Mouse (Mus musculus) lung, embryonic 16.5 days (tissue): ENCODE data around the gene Krtap16-1. TPM values are rescaled to one million over a fixed set of nuclear protein-coding genes. Genes with fewer than 3 reads are reported as not detected.

ENCODE experiments used
- ATAC-seq: fragments of 200-750 bp; cut with Nextera tagmentation; 2 replicates; pipeline ENCODE4 v1.8.0; 2017; ENCODE audit warnings: low read depth, mild to moderate bottlenecking, moderate library complexity
- H3K27ac ChIP-seq: fragments of 300-500 bp; sonication (generic); 2 replicates; pipeline ENCODE4 v1.5.1; 2014; ENCODE audit warnings: mild to moderate bottlenecking, control low read depth, low read length
- H3K27me3 ChIP-seq: fragments of 300-500 bp; sonication (generic); 2 replicates; pipeline ENCODE4 v1.6.1; 2014; ENCODE audit warnings: low read depth, low read length, mixed read lengths; ENCODE audit not compliant: control insufficient read depth, insufficient read depth
- H3K36me3 ChIP-seq: fragments of 300-500 bp; sonication (generic); 2 replicates; pipeline ENCODE4 v1.6.1; 2014; ENCODE audit warnings: low read length; ENCODE audit not compliant: control insufficient read depth, insufficient read depth
- H3K4me1 ChIP-seq: fragments of 300-500 bp; sonication (generic); replicated peaks from 2 replicates; pipeline ENCODE4 v1.6.1; 2014; ENCODE audit warnings: low read length, mixed read lengths; ENCODE audit not compliant: control insufficient read depth, insufficient read depth
- H3K4me2 ChIP-seq: fragments of 300-500 bp; sonication (generic); 2 replicates; pipeline ENCODE4 v1.6.1; 2014; ENCODE audit warnings: low read depth, low read length, control low read depth
- H3K4me3 ChIP-seq: fragments of 300-500 bp; sonication (generic); 2 replicates; pipeline ENCODE4 v1.5.1; 2014; ENCODE audit warnings: mild to moderate bottlenecking, low read length, control low read depth
- H3K9ac ChIP-seq: fragments of 300-500 bp; sonication (generic); 2 replicates; pipeline ENCODE4 v1.6.1; 2014; ENCODE audit warnings: low read length, control low read depth
- H3K9me3 ChIP-seq: fragments of 300-500 bp; sonication (generic); 2 replicates; pipeline ENCODE4 v1.6.1; 2016; ENCODE audit warnings: low read length; ENCODE audit not compliant: control insufficient read depth
- WGBS: fragments of 180-500 bp; shearing (Covaris S2); extraction: QIAGEN DNeasy Blood & Tissue Kit; methylation state at CpG from one replicate; pipeline ENCODE4 v1.1.7; 2014; 5-methylcytosine and 5-hydroxymethylcytosine counted together
- polyA plus RNA-seq: library from polyadenylated mRNA; unstranded; fragments of >200 nt; fragmentation: Nextera tagmentation; extraction: Ambion mirVana; gene quantifications from 2 replicates; pipeline ENCODE4 v1.2.1, GENCODE M21; 2015

Krtap16-1 gene
- polyA plus RNA-seq: not detected in 2 replicates

DNA sequence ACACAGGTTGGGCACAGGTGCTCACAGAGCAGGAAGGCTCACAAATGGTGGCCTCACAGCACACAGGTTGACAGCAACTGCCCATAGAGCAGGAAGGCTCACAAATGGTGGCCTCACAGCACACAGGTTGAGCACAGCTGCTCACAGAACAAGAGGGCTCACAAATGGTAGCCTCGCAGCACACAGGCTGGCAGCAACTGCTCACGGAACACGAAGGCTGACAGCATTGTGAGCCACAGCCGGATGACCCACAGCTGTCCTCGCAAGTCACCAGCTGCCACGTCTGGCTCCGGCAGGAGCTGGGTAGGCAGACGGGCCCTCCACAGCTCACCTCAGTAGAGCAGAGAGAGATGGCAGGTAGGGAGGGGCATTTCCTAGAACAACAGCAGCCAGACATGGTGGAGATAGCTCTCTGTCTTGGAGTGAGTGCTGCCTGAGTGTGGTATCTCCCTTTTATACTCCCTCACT is at the start of gene Krtap16-1:
Krtap16-1 (minus strand) TSS at position 418 of the 468 bp plus-strand sequence.
- H3K36me3 ChIP-seq: no peaks in the 10 kb centered on the region
- no peak within 1 kb of the TSS for H3K4me3 ChIP-seq
- H3K9me3 ChIP-seq: no peaks in the 10 kb centered on the region
- H3K4me2 ChIP-seq: no peak within 1 kb of the TSS
- H3K27me3 ChIP-seq: no peaks in the 10 kb centered on the region; the same call in 1 of the 2 replicates
- no peak within 1 kb of the TSS for H3K9ac ChIP-seq
- H3K27ac ChIP-seq: no peak within 1 kb of the TSS
- ATAC-seq: no peak
- no peaks in the 10 kb centered on the region for H3K4me1 ChIP-seq
- 56% methylated on average over 8 of the region's 8 CpGs for WGBS

DNA sequence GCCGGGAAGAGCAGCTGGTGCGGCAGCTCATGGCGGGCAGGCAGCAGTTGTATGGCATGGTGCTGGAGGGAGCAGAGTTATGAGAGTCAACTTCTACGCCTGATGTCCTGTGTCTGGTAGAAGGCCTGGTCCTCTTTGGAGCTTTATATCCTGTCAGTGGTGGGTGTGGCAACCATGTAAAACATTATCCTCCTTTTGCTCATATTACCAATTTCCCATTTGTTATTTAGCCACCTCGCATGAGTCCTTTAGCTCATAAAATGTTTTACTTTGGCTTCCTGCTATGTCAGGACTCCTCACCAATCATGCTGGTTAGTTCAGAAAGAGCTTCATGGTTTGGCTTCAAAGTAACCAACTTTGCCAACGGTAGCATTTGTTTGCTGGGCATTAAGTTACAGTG is 43.4 kb upstream of the Krtap16-1 start, which contains the start of gene Krt33b:
Krt33b (minus strand) TSS at position 101 of the 400 bp plus-strand sequence.
- Histone ChIP-seq H3K9ac (no peak within 1 kb of the TSS), H3K4me2 (no peak within 1 kb of the TSS), H3K4me1 (no peaks in the 10 kb centered on the region), H3K27me3 (no peaks in the 10 kb centered on the region), H3K9me3 (no peaks in the 10 kb centered on the region), H3K4me3 (no peak within 1 kb of the TSS), H3K27ac (no peak within 1 kb of the TSS), H3K36me3 (no peaks in the 10 kb centered on the region)
- 83% methylated on average over 6 of the region's 6 CpGs for WGBS
- no peak for ATAC-seq

DNA sequence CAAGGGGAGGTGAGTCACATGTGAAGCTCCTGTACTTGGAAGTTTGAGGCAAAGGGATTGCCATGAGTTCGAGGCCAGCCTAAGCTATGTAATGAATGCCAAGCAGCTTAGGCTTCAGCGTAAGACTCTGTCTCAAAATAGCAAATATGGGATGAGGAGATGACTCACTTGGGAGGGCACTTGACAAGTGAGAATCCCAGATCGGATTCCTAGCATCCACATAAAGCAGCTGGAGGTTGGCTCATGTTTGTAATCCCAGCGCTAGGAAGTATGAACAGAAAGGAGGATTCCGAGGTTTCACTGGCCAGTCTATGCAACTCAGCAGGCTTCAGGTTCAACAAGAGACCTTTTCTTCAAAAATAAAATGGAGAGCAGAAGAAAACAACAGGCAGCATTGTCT is 35.0 kb upstream of the Krtap16-1 start:
- WGBS: 59% methylated on average over 5 of the region's 5 CpGs
- H3K27ac ChIP-seq: no peak overlapping the region
- H3K4me3 ChIP-seq: no peak overlapping the region
- H3K9ac ChIP-seq: no peak overlapping the region
- H3K36me3 ChIP-seq: no peaks in the 10 kb centered on the region
- no peaks in the 10 kb centered on the region for H3K27me3 ChIP-seq
- no peaks in the 10 kb centered on the region for H3K9me3 ChIP-seq
- H3K4me1 ChIP-seq: no peaks in the 10 kb centered on the region
- no peak for ATAC-seq
- H3K4me2 ChIP-seq: no peak overlapping the region

DNA sequence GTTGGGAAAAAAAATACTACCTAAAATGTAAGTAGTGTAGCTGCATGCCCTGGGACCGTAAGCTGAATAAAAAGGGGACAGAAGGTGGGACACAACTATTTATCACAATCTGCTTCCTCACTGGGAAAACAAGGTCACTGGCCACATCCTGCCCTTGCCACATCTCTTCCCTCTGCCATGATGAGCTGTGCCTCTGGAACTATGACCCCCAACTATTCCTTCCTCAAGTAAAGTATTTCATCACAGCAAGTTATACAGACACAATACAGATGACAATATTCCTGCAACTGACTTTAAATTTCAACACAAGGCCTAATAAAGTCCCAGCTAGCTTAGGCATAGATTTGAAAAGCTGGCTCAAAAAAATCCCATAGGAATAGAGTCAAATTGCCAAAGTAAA is 33.1 kb upstream of the Krtap16-1 start:
- no peak overlapping the region for H3K9ac ChIP-seq
- H3K27ac ChIP-seq: no peak overlapping the region
- H3K4me1 ChIP-seq: peaks cover 3% of the 10 kb centered on the region; the same call in 1 of the 2 replicates
- WGBS: 80% methylated on average over 1 of the region's 1 CpGs
- H3K9me3 ChIP-seq: no peaks in the 10 kb centered on the region
- no peak overlapping the region for H3K4me3 ChIP-seq
- no peak for ATAC-seq
- H3K36me3 ChIP-seq: no peaks in the 10 kb centered on the region
- no peaks in the 10 kb centered on the region for H3K27me3 ChIP-seq
- no peak overlapping the region for H3K4me2 ChIP-seq

DNA sequence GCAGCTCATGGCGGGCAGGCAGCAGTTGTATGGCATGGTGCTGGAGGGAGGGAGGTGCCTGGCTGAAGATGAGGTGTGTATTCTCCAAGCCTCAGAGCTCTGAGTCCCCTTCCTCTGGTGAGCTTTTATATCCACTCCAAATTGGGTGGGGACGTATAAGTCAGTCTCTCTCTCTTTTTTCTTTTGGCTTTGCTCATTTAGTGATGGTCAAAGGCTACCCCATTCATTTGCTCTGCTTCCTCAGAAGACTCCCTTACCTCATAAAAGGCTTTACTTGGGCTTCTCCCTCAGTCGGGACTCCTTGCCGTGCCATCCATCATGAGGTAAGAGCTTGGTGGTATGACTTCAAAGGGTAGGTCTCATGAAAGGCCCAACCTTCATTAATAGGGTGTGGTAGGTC is 29.7 kb upstream of the Krtap16-1 start, which contains the start of gene Krt33a:
Krt33a (minus strand) TSS at position 101 of the 400 bp plus-strand sequence.
- Histone ChIP-seq H3K9me3 (no peaks in the 10 kb centered on the region), H3K9ac (no peak within 1 kb of the TSS), H3K27me3 (no peaks in the 10 kb centered on the region), H3K4me2 (no peak within 1 kb of the TSS), H3K4me1 (peaks cover 3% of the 10 kb centered on the region; the same call in 1 of the 2 replicates), H3K27ac (no peak within 1 kb of the TSS), H3K4me3 (no peak within 1 kb of the TSS), H3K36me3 (no peaks in the 10 kb centered on the region)
- WGBS: 67% methylated on average over 4 of the region's 4 CpGs
- ATAC-seq: no peak

DNA sequence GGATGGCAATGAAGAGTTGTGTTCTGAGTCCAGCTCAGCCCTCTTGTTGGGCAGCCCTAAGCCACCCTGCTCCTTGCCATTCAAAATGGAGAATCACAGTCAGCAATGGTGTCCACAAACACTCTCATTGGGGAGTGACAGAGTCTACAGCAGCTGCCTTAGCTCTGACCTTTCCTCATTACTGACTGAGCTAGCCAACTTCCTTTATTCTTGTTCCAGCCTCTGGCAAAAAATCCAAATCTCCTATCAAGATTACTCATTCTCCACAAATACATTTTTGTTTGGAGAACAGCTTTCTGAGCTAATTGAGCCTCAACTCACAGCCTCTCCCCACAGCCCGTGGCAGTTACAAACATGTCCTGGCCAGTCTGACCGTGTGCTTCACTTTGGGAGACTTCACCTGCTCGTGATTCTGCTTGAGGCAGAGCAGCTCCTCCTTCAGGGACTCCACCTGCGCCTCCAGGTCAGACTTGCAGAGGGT is 27.3 kb upstream of the Krtap16-1 start:
- ATAC-seq: peak; percentile 84
- Histone ChIP-seq H3K4me1 (peaks cover 3% of the 10 kb centered on the region; the same call in 1 of the 2 replicates), H3K36me3 (no peaks in the 10 kb centered on the region), H3K9ac (peak overlapping the region; percentile 20; the same call in 1 of the 2 replicates), H3K4me3 (no peak overlapping the region), H3K27me3 (no peaks in the 10 kb centered on the region), H3K4me2 (no peak overlapping the region), H3K9me3 (no peaks in the 10 kb centered on the region), H3K27ac (peak overlapping the region; percentile 43)
- 33% methylated on average over 4 of the region's 4 CpGs for WGBS

- Histone ChIP-seq H3K9me3 (no peaks in the 10 kb centered on the region), H3K4me2 (no peak overlapping the region), H3K4me1 (peaks cover 3% of the 10 kb centered on the region; the same call in 1 of the 2 replicates), H3K36me3 (no peaks in the 10 kb centered on the region), H3K9ac (no peak overlapping the region), H3K4me3 (no peak overlapping the region), H3K27ac (no peak overlapping the region), H3K27me3 (no peaks in the 10 kb centered on the region)
- ATAC-seq: no peak
- 83% methylated on average over 5 of the region's 5 CpGs for WGBS
Measured at GRCm38 (mm10) chr11:100010682-100011081, 24.3 kb upstream of the Krtap16-1 start.

DNA sequence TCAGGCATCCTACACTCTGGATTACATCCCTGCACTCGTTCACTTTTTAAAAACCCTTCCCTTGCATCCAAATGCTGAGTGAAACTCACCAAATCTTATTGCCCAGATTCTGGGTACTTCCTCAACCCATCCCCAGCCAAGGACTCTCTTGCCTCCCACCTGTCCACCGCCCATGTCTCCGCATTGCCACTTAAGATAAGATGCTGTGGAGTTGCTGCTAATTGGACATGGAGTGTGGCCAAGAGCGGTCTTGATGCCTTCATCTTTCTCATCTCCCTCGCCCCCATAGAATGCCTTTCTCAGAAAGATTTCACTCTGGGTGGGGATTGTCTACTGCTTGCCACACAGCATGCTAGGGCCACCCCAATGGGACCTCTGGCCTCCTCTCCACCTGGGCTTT is 21.9 kb upstream of the Krtap16-1 start:
- no peak overlapping the region for H3K9ac ChIP-seq
- H3K36me3 ChIP-seq: no peaks in the 10 kb centered on the region
- WGBS: 79% methylated on average over 5 of the region's 5 CpGs
- H3K9me3 ChIP-seq: no peaks in the 10 kb centered on the region
- no peaks in the 10 kb centered on the region for H3K4me1 ChIP-seq
- no peak overlapping the region for H3K27ac ChIP-seq
- H3K4me2 ChIP-seq: no peak overlapping the region
- no peak overlapping the region for H3K4me3 ChIP-seq
- H3K27me3 ChIP-seq: no peaks in the 10 kb centered on the region
- no peak for ATAC-seq

DNA sequence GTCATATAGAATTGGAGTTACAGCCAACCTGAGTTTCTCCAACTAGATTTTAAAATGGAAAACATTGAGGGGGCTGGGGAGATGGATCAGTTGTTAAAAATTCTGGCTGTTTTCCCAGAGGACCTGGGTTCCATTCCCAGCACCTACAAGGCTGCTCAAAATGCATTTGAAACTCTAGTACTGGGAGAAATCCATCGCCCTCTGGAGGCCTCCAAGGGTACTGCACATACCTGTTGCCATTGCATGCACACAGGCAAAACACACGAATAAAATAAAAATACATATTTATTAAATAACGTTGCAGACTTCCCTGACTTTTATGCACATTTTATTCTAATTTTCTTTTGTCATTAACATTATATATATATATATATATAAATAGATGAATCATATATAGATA is 20.2 kb upstream of the Krtap16-1 start:
- H3K27me3 ChIP-seq: no peaks in the 10 kb centered on the region
- no peak overlapping the region for H3K9ac ChIP-seq
- no peak overlapping the region for H3K4me3 ChIP-seq
- no peaks in the 10 kb centered on the region for H3K4me1 ChIP-seq
- H3K9me3 ChIP-seq: no peaks in the 10 kb centered on the region
- no peak for ATAC-seq
- H3K27ac ChIP-seq: no peak overlapping the region
- 52% methylated on average over 3 of the region's 3 CpGs for WGBS
- H3K4me2 ChIP-seq: no peak overlapping the region
- H3K36me3 ChIP-seq: no peaks in the 10 kb centered on the region
